Mouse (Mus musculus): ENCODE measurements around the gene Polr1e. TPM values are rescaled to one million over a fixed set of nuclear protein-coding genes. Genes with fewer than 3 reads are reported as not detected.
"Not testable (repeated sequence)": the region's sequence is repeated elsewhere in the genome, so short reads cannot be mapped to it uniquely, and the experiment has no call there.

Polr1e gene
- polyA plus RNA-seq, 1 experiment from 2014 or later: 33.2 TPM

GRCm38 (mm10) chr4:45063836-45064235, 45.5 kb downstream of the Polr1e start:
- H3K4me1 ChIP-seq (ENCODE audit: control insufficient read depth, insufficient read depth, low read length); H3K4me3 ChIP-seq (ENCODE audit: low read depth, low read length); H3K4me2 ChIP-seq (ENCODE audit: low read length); H3K27me3 ChIP-seq (ENCODE audit: control insufficient read depth, insufficient read depth, low read depth, low read length); H3K36me3 ChIP-seq (ENCODE audit: control insufficient read depth, insufficient read depth, low read length); ATAC-seq; H3K9ac ChIP-seq (ENCODE audit: low read depth, low read length); H3K9me3 ChIP-seq (replicated peaks; ENCODE audit: control insufficient read depth, low read length, poor library complexity, severe bottlenecking); H3K27ac ChIP-seq (ENCODE audit: low read length): not testable (repeated sequence)
- 63% methylated on average over 1 of the region's 1 CpGs for WGBS

GRCm38 (mm10) chr4:45064577-45064976, 46.2 kb downstream of the Polr1e start:
- Histone ChIP-seq H3K4me3 (ENCODE audit: low read depth, low read length) (no peak overlapping the region), H3K4me2 (ENCODE audit: low read length) (no peak overlapping the region), H3K9me3 (replicated peaks; ENCODE audit: control insufficient read depth, low read length, poor library complexity, severe bottlenecking) (no peaks in the 10 kb centered on the region), H3K4me1 (ENCODE audit: control insufficient read depth, insufficient read depth, low read length) (no peaks in the 10 kb centered on the region), H3K36me3 (ENCODE audit: control insufficient read depth, insufficient read depth, low read length) (0 out of 2 replicates have a peak, but pooled peaks cover 3% of the 10 kb centered on the region), H3K27ac (ENCODE audit: low read length) (no peak overlapping the region), H3K27me3 (ENCODE audit: control insufficient read depth, insufficient read depth, low read depth, low read length) (no peaks in the 10 kb centered on the region), H3K9ac (ENCODE audit: low read depth, low read length) (no peak overlapping the region)
- WGBS: 82% methylated on average over 2 of the region's 2 CpGs
- no peak for ATAC-seq

GRCm38 (mm10) chr4:45066036-45066730, 47.8 kb downstream of the Polr1e start:
- Histone ChIP-seq H3K4me1 (ENCODE audit: control insufficient read depth, insufficient read depth, low read length) (no peaks in the 10 kb centered on the region), H3K36me3 (ENCODE audit: control insufficient read depth, insufficient read depth, low read length) (0 out of 2 replicates have a peak, but pooled peaks cover 3% of the 10 kb centered on the region), H3K27me3 (ENCODE audit: control insufficient read depth, insufficient read depth, low read depth, low read length) (no peaks in the 10 kb centered on the region), H3K4me3 (ENCODE audit: low read depth, low read length) (no peak overlapping the region), H3K9ac (ENCODE audit: low read depth, low read length) (no peak overlapping the region), H3K9me3 (replicated peaks; ENCODE audit: control insufficient read depth, low read length, poor library complexity, severe bottlenecking) (no peaks in the 10 kb centered on the region), H3K27ac (ENCODE audit: low read length) (no peak overlapping the region), H3K4me2 (ENCODE audit: low read length) (no peak overlapping the region)
- 37% methylated on average over 2 of the region's 2 CpGs for WGBS
- no peak for ATAC-seq

- H3K4me3 ChIP-seq (ENCODE audit: low read depth, low read length): no peak overlapping the region
- no peaks in the 10 kb centered on the region for H3K9me3 ChIP-seq (replicated peaks; ENCODE audit: control insufficient read depth, low read length, poor library complexity, severe bottlenecking)
- H3K4me2 ChIP-seq (ENCODE audit: low read length): no peak overlapping the region
- H3K4me1 ChIP-seq (ENCODE audit: control insufficient read depth, insufficient read depth, low read length): no peaks in the 10 kb centered on the region
- 82% methylated on average over 4 of the region's 4 CpGs for WGBS
- H3K27me3 ChIP-seq (ENCODE audit: control insufficient read depth, insufficient read depth, low read depth, low read length): no peaks in the 10 kb centered on the region
- no peaks in the 10 kb centered on the region for H3K36me3 ChIP-seq (ENCODE audit: control insufficient read depth, insufficient read depth, low read length)
- H3K27ac ChIP-seq (ENCODE audit: low read length): no peak overlapping the region
- no peak for ATAC-seq
- H3K9ac ChIP-seq (ENCODE audit: low read depth, low read length): no peak overlapping the region
These were observed 49.4 kb downstream of the Polr1e start for GRCm38 (mm10) chr4:45067742-45068141.

DNA sequence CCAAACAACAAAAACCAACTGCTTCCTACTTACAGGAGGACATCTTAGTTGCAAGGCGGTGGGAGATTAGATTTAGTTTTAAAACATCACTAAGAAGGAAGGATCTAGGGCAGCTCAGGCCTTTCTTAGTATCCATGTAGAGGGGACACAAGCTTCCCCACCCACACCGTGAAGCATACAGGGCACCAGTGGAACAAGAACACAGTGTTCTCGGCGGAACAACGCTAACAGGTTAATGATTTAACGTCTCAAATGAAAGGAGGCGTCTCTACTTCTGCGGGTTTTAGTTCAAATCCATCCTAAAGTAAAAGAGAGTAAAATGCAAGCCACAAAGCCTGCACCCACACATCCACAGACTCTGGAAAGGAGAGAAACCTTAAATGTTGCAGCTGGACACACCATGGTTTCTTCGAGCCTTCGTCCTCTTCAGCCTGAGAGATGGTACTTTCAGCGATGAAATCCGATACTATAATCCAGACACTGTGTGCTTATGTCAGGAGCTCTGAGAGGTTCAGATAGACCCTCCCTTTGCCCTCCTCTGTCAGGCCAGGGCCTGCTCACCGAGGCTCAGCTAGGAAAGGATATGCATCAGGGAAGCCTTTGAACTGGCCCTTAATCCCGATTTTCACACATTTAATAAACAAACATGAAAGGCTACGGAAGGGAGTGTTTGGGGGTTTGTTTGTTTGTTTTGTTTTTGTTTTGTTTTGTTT, 54.0 kb downstream of the Polr1e start:
- H3K27ac ChIP-seq (ENCODE audit: low read length): no peak overlapping the region
- H3K4me2 ChIP-seq (ENCODE audit: low read length): no peak overlapping the region
- H3K27me3 ChIP-seq (ENCODE audit: control insufficient read depth, insufficient read depth, low read depth, low read length): no peaks in the 10 kb centered on the region
- H3K4me1 ChIP-seq (ENCODE audit: control insufficient read depth, insufficient read depth, low read length): no peaks in the 10 kb centered on the region
- H3K9me3 ChIP-seq (replicated peaks; ENCODE audit: control insufficient read depth, low read length, poor library complexity, severe bottlenecking): no peaks in the 10 kb centered on the region
- no peaks in the 10 kb centered on the region for H3K36me3 ChIP-seq (ENCODE audit: control insufficient read depth, insufficient read depth, low read length)
- no peak for ATAC-seq
- H3K9ac ChIP-seq (ENCODE audit: low read depth, low read length): no peak overlapping the region
- H3K4me3 ChIP-seq (ENCODE audit: low read depth, low read length): no peak overlapping the region
- 77% methylated on average over 15 of the region's 15 CpGs for WGBS

DNA sequence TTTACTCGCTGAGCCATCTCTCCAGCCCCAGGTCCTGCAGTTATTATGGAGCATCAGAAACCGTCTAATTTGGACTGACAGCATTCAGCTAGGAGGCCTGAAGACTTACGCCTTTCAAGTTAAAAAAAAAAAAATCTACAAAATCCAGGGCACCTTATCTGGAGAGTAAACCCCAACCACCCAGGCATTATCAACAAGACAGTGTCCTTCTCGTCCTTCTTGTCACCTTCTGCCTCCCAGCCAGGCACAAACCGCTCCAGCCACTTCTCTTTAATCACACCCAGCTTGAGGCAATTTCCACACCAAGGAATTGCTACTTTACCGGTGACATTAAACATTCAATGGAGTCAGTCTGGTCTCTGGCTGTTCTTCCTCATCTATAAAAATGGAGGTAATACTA, 55.2 kb downstream of the Polr1e start:
- Histone ChIP-seq H3K9ac (ENCODE audit: low read depth, low read length) (no peak overlapping the region), H3K4me3 (ENCODE audit: low read depth, low read length) (no peak overlapping the region), H3K4me1 (ENCODE audit: control insufficient read depth, insufficient read depth, low read length) (no peaks in the 10 kb centered on the region), H3K9me3 (replicated peaks; ENCODE audit: control insufficient read depth, low read length, poor library complexity, severe bottlenecking) (no peaks in the 10 kb centered on the region), H3K27ac (ENCODE audit: low read length) (no peak overlapping the region), H3K27me3 (ENCODE audit: control insufficient read depth, insufficient read depth, low read depth, low read length) (no peaks in the 10 kb centered on the region), H3K4me2 (ENCODE audit: low read length) (no peak overlapping the region), H3K36me3 (ENCODE audit: control insufficient read depth, insufficient read depth, low read length) (no peaks in the 10 kb centered on the region)
- no peak for ATAC-seq
- WGBS: 84% methylated on average over 6 of the region's 6 CpGs

- 77% methylated on average over 4 of the region's 4 CpGs for WGBS
- ATAC-seq; H3K36me3 ChIP-seq (ENCODE audit: control insufficient read depth, insufficient read depth, low read length); H3K27ac ChIP-seq (ENCODE audit: low read length); H3K9ac ChIP-seq (ENCODE audit: low read depth, low read length); H3K4me3 ChIP-seq (ENCODE audit: low read depth, low read length); H3K4me2 ChIP-seq (ENCODE audit: low read length); H3K27me3 ChIP-seq (ENCODE audit: control insufficient read depth, insufficient read depth, low read depth, low read length); H3K9me3 ChIP-seq (replicated peaks; ENCODE audit: control insufficient read depth, low read length, poor library complexity, severe bottlenecking): not testable (repeated sequence)
- H3K4me1 ChIP-seq (ENCODE audit: control insufficient read depth, insufficient read depth, low read length): peaks cover 12% of the 10 kb centered on the region
These were observed 62.7 kb downstream of the Polr1e start for GRCm38 (mm10) chr4:45081041-45081440.

DNA sequence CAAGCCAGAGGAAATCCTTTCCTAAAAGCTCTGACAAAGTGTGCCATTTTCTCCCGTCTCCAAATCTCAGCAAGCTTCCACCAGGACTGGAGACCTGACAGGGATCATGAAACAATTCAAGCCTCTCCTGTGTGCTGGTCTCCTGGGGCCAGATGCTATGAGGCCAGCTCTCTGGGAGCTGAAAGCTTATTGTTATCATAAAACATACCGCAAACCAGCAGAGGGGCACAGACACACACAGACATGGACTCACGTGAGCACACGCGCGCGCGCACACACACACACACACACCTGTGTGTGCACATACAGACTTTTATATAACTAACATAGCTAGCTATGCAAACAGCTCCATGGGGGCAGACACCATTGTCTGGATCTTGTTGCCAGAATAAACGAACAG, 64.6 kb downstream of the Polr1e start:
- Histone ChIP-seq H3K36me3 (ENCODE audit: control insufficient read depth, insufficient read depth, low read length) (no peaks in the 10 kb centered on the region), H3K9me3 (replicated peaks; ENCODE audit: control insufficient read depth, low read length, poor library complexity, severe bottlenecking) (no peaks in the 10 kb centered on the region), H3K27ac (ENCODE audit: low read length) (peak overlapping the region; percentile 68), H3K9ac (ENCODE audit: low read depth, low read length) (peak overlapping the region; percentile 87), H3K4me1 (ENCODE audit: control insufficient read depth, insufficient read depth, low read length) (peaks cover 12% of the 10 kb centered on the region), H3K27me3 (ENCODE audit: control insufficient read depth, insufficient read depth, low read depth, low read length) (no peaks in the 10 kb centered on the region), H3K4me2 (ENCODE audit: low read length) (peak overlapping the region; percentile 76), H3K4me3 (ENCODE audit: low read depth, low read length) (peak overlapping the region; percentile 78)
- ATAC-seq: 0 out of 2 replicates have a peak, but pooled peaks have one; percentile 16
- 56% methylated on average over 9 of the region's 9 CpGs for WGBS

DNA sequence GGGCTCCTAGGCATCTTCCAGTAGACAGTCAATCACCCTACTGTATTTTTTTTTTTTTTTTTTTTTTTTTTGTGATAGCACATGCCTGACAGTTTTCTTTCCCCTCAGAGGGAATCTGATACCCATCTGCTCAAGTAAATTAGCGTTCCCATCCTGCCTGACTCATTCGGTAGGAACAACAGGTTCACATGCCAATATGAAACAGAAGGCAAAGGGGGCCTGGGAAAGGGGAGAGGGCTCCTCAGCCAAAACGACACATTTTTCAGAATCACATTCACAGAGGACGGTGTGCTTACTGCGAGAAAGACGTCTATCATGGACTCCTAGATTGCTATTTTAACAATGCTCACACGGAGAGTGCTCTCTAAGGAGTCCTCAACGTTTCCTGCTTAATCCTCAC, 65.1 kb downstream of the Polr1e start:
- peak overlapping the region; percentile 68 for H3K27ac ChIP-seq (ENCODE audit: low read length)
- H3K4me3 ChIP-seq (ENCODE audit: low read depth, low read length): peak overlapping the region; percentile 78
- peak overlapping the region; percentile 76 for H3K4me2 ChIP-seq (ENCODE audit: low read length)
- H3K4me1 ChIP-seq (ENCODE audit: control insufficient read depth, insufficient read depth, low read length): peaks cover 12% of the 10 kb centered on the region
- WGBS: 0% methylated on average over 8 of the region's 8 CpGs
- no peaks in the 10 kb centered on the region for H3K9me3 ChIP-seq (replicated peaks; ENCODE audit: control insufficient read depth, low read length, poor library complexity, severe bottlenecking)
- ATAC-seq: no peak
- H3K27me3 ChIP-seq (ENCODE audit: control insufficient read depth, insufficient read depth, low read depth, low read length): no peaks in the 10 kb centered on the region
- peak overlapping the region; percentile 87 for H3K9ac ChIP-seq (ENCODE audit: low read depth, low read length)
- no peaks in the 10 kb centered on the region for H3K36me3 ChIP-seq (ENCODE audit: control insufficient read depth, insufficient read depth, low read length)

Measured in midbrain, embryonic 16.5 days (tissue).